Mouse (Mus musculus) heart, postnatal 0 days (tissue): ENCODE measurements around the gene Slc35a2. TPM values are rescaled to one million over a fixed set of nuclear protein-coding genes. Genes with fewer than 3 reads are reported as not detected.

Experiments
- ATAC-seq: fragments of 200-750 bp; cut with Nextera tagmentation; 2 replicates; pipeline ENCODE4 v1.8.0; 2017; ENCODE audit warnings: low read depth, moderate number of reproducible peaks, moderate library complexity; ENCODE audit not compliant: insufficient read depth
- DNase-seq: peaks from one replicate; pipeline ENCODE4 v3.0.0-alpha.2; 2016; ENCODE audit warnings: low spot score
- H3K27ac ChIP-seq: fragments of 300-500 bp; sonication (generic); 2 replicates; pipeline ENCODE4 v1.5.1; 2014; ENCODE audit warnings: low read depth, mild to moderate bottlenecking
- H3K27me3 ChIP-seq: fragments of 300-500 bp; sonication (generic); 2 replicates; pipeline ENCODE4 v1.6.1; 2014; ENCODE audit warnings: low read length, mixed read lengths; ENCODE audit not compliant: control insufficient read depth, insufficient read depth
- H3K36me3 ChIP-seq: fragments of 300-500 bp; sonication (generic); replicated peaks from 2 replicates; pipeline ENCODE4 v1.6.1; 2014; ENCODE audit warnings: low read length, mixed read lengths; ENCODE audit not compliant: control insufficient read depth, insufficient read depth
- H3K4me1 ChIP-seq: fragments of 300-500 bp; sonication (generic); 2 replicates; pipeline ENCODE4 v1.6.1; 2014; ENCODE audit warnings: antibody characterized with exemption; ENCODE audit not compliant: control insufficient read depth, insufficient read depth
- H3K4me2 ChIP-seq: fragments of 300-500 bp; sonication (generic); 2 replicates; pipeline ENCODE4 v1.6.1; 2014; ENCODE audit warnings: low read depth, mild to moderate bottlenecking, low read length, moderate library complexity
- H3K4me3 ChIP-seq: fragments of 300-500 bp; sonication (generic); 2 replicates; pipeline ENCODE4 v1.5.1; 2014; ENCODE audit warnings: low read depth, low read length
- H3K9ac ChIP-seq: fragments of 300-500 bp; sonication (generic); replicated peaks from 2 replicates; pipeline ENCODE4 v1.6.1; 2014; ENCODE audit warnings: low read depth, low read length, mixed read lengths
- H3K9me3 ChIP-seq: fragments of 300-500 bp; sonication (generic); replicated peaks from 2 replicates; pipeline ENCODE4 v1.6.1; 2016; ENCODE audit warnings: low read length; ENCODE audit not compliant: control insufficient read depth
- CTCF ChIP-seq: IDR thresholded peaks from 2 replicates; pipeline ENCODE4 v1.5.1; 2016; ENCODE audit warnings: antibody characterized with exemption, control low read depth, low read depth
- EP300 ChIP-seq: IDR thresholded peaks from 2 replicates; pipeline ENCODE4 v1.6.1; 2016; ENCODE audit warnings: antibody characterized with exemption, low read depth
- WGBS: fragments of 180-500 bp; shearing (Covaris S2); extraction: QIAGEN DNeasy Blood & Tissue Kit; methylation state at CpG from one replicate; pipeline ENCODE4 v1.1.7; 2014; 5-methylcytosine and 5-hydroxymethylcytosine counted together
- polyA plus RNA-seq: library from polyadenylated mRNA; unstranded; fragments of >200 nt; fragmentation: Nextera tagmentation; extraction: Ambion mirVana; gene quantifications from 2 replicates; pipeline ENCODE4 v1.2.1, GENCODE M21; 2015
- total RNA-seq: library from RNA; depleted of rRNA; stranded (reverse); fragments of >200 nt; gene quantifications from 2 replicates; pipeline ENCODE4 v1.2.3, GENCODE M21; 2014; ENCODE audit warnings: low replicate concordance

The Slc35a2 gene
- total and polyA plus RNA-seq, 2 experiments from 2014 or later, result 19.3 to 19.7 TPM

- no peaks in the 10 kb centered on the region for H3K9me3 ChIP-seq
- no peak for TF ChIP-seq CTCF
- TF ChIP-seq EP300, result no peak
- H3K4me3 ChIP-seq, result no peak overlapping the region
- peaks cover 12% of the 10 kb centered on the region for H3K36me3 ChIP-seq
- no peaks in the 10 kb centered on the region for H3K4me1 ChIP-seq
- no peaks in the 10 kb centered on the region for H3K27me3 ChIP-seq
- 68% methylated on average over 2 of the region's 2 CpGs for WGBS
- ATAC-seq (no peak), DNase-seq (no peak)
- H3K9ac ChIP-seq, result no peak overlapping the region
- H3K4me2 ChIP-seq, result no peak overlapping the region
- no peak overlapping the region for H3K27ac ChIP-seq
Measured at GRCm38 (mm10) chrX:7865786-7866185, 18.0 kb upstream of the Slc35a2 start.

GRCm38 (mm10) chrX:7867141-7867540, 16.7 kb upstream of the Slc35a2 start:
- H3K36me3 ChIP-seq, result peaks cover 20% of the 10 kb centered on the region
- no peak for TF ChIP-seq CTCF
- no peak for TF ChIP-seq EP300
- no peaks in the 10 kb centered on the region for H3K4me1 ChIP-seq
- no peaks in the 10 kb centered on the region for H3K9me3 ChIP-seq
- no peak overlapping the region for H3K4me2 ChIP-seq
- H3K9ac ChIP-seq, result no peak overlapping the region
- no peak for DNase-seq
- H3K4me3 ChIP-seq, result no peak overlapping the region
- 93% methylated on average over 1 of the region's 1 CpGs for WGBS
- no peak overlapping the region for H3K27ac ChIP-seq
- no peaks in the 10 kb centered on the region for H3K27me3 ChIP-seq
- no peak for ATAC-seq

GRCm38 (mm10) chrX:7868506-7868905, 15.3 kb upstream of the Slc35a2 start:
- Histone ChIP-seq H3K4me2 (no peak overlapping the region), H3K27me3 (no peaks in the 10 kb centered on the region), H3K27ac (no peak overlapping the region), H3K4me3 (no peak overlapping the region), H3K4me1 (no peaks in the 10 kb centered on the region), H3K9me3 (no peaks in the 10 kb centered on the region), H3K36me3 (peaks cover 21% of the 10 kb centered on the region), H3K9ac (no peak overlapping the region)
- no peak for TF ChIP-seq CTCF
- no peak for TF ChIP-seq EP300
- no peak for ATAC-seq
- WGBS, result 54% methylated on average over 2 of the region's 2 CpGs
- no peak for DNase-seq

GRCm38 (mm10) chrX:7869826-7870225, 14.0 kb upstream of the Slc35a2 start:
- no peak for TF ChIP-seq EP300
- no peak for TF ChIP-seq CTCF
- ATAC-seq, result no peak
- peaks cover 33% of the 10 kb centered on the region for H3K36me3 ChIP-seq
- no peak overlapping the region for H3K27ac ChIP-seq
- no peak overlapping the region for H3K4me3 ChIP-seq
- H3K9ac ChIP-seq, result no peak overlapping the region
- H3K27me3 ChIP-seq, result no peaks in the 10 kb centered on the region
- H3K4me1 ChIP-seq, result no peaks in the 10 kb centered on the region
- DNase-seq, result no peak
- 52% methylated on average over 3 of the region's 3 CpGs for WGBS
- no peaks in the 10 kb centered on the region for H3K9me3 ChIP-seq
- H3K4me2 ChIP-seq, result no peak overlapping the region

- 12% methylated on average over 37 of the region's 38 CpGs for WGBS
- peak; percentile 92 for ATAC-seq
- H3K9ac ChIP-seq, result peak within 1 kb of the TSS; percentile 33
- no peak within 1 kb of the TSS for H3K27ac ChIP-seq
- no peaks in the 10 kb centered on the region for H3K9me3 ChIP-seq
- peak within 1 kb of the TSS; percentile 50 for H3K4me3 ChIP-seq
- H3K36me3 ChIP-seq, result peaks cover 13% of the 10 kb centered on the region; the same call in 1 of the 2 replicates
- peak; percentile 71 for DNase-seq
- TF ChIP-seq CTCF, result no peak
- TF ChIP-seq EP300, result no peak
- peak within 1 kb of the TSS; percentile 85 for H3K4me2 ChIP-seq
- H3K4me1 ChIP-seq, result 0 out of 2 replicates have a peak, but pooled peaks cover 5% of the 10 kb centered on the region
- no peaks in the 10 kb centered on the region for H3K27me3 ChIP-seq
Measured at GRCm38 (mm10) chrX:7878007-7878419, 5.8 kb upstream of the Slc35a2 start, which contains the start of gene Pim2. Gene Pim2, plus strand, starts transcription at chrX:7878262.

GRCm38 (mm10) chrX:7878495-7878894, 5.3 kb upstream of the Slc35a2 start:
- 14% methylated on average over 21 of the region's 21 CpGs for WGBS
- peak overlapping the region; percentile 85 for H3K4me2 ChIP-seq
- H3K4me1 ChIP-seq, result 0 out of 2 replicates have a peak, but pooled peaks cover 5% of the 10 kb centered on the region
- peak overlapping the region; percentile 50 for H3K4me3 ChIP-seq
- no peaks in the 10 kb centered on the region for H3K27me3 ChIP-seq
- TF ChIP-seq CTCF (no peak), EP300 (no peak)
- peaks cover 11% of the 10 kb centered on the region; the same call in 1 of the 2 replicates for H3K36me3 ChIP-seq
- H3K27ac ChIP-seq, result no peak overlapping the region
- no peak for DNase-seq
- peak overlapping the region; percentile 33 for H3K9ac ChIP-seq
- H3K9me3 ChIP-seq, result no peaks in the 10 kb centered on the region
- ATAC-seq, result peak; percentile 6; the same call in 1 of the 2 replicates
